Mouse (Mus musculus) midbrain, embryonic 13.5 days (tissue): ENCODE results near the gene Diras2. TPM values are rescaled to one million over a fixed set of nuclear protein-coding genes. Genes with fewer than 3 reads are reported as not detected.
A peak's percentile ranks its signal among the peaks of the same experiment; 100 is the strongest.

ENCODE experiments used
- ATAC-seq: fragments of 200-750 bp; cut with Nextera tagmentation; 2 replicates; pipeline ENCODE4 v1.8.0; 2017; ENCODE audit warnings: mild to moderate bottlenecking, moderate TSS enrichment, moderate library complexity
- H3K27ac ChIP-seq: fragments of 300-500 bp; sonication (generic); 2 replicates; pipeline ENCODE4 v1.5.1; 2015; ENCODE audit warnings: inconsistent platforms, mild to moderate bottlenecking, moderate library complexity
- H3K27me3 ChIP-seq: fragments of 300-500 bp; sonication (generic); 2 replicates; pipeline ENCODE4 v1.6.1; 2015; ENCODE audit warnings: mild to moderate bottlenecking, inconsistent platforms
- H3K36me3 ChIP-seq: fragments of 300-500 bp; sonication (generic); 2 replicates; pipeline ENCODE4 v1.6.1; 2015; ENCODE audit warnings: mild to moderate bottlenecking, inconsistent platforms
- H3K4me1 ChIP-seq: fragments of 300-500 bp; sonication (generic); replicated peaks from 2 replicates; pipeline ENCODE4 v1.6.1; 2015; ENCODE audit warnings: inconsistent platforms
- H3K4me2 ChIP-seq: fragments of 300-500 bp; sonication (generic); replicated peaks from 2 replicates; pipeline ENCODE4 v1.6.1; 2015; ENCODE audit warnings: moderate library complexity, mild to moderate bottlenecking, inconsistent platforms
- H3K4me3 ChIP-seq: fragments of 300-500 bp; sonication (generic); replicated peaks from 2 replicates; pipeline ENCODE4 v1.5.1; 2015; ENCODE audit warnings: mild to moderate bottlenecking, inconsistent platforms
- H3K9ac ChIP-seq: fragments of 300-500 bp; sonication (generic); replicated peaks from 2 replicates; pipeline ENCODE4 v1.6.1; 2015; ENCODE audit warnings: mild to moderate bottlenecking, inconsistent platforms
- H3K9me3 ChIP-seq: fragments of 300-500 bp; sonication (generic); 2 replicates; pipeline ENCODE4 v1.6.1; 2016; ENCODE audit warnings: mild to moderate bottlenecking, inconsistent platforms
- WGBS: fragments of 180-500 bp; shearing (Covaris S2); methylation state at CpG from one replicate; pipeline ENCODE4 v1.1.7; 2015; 5-methylcytosine and 5-hydroxymethylcytosine counted together
- polyA plus RNA-seq: library from polyadenylated mRNA; unstranded; fragments of >200 nt; fragmentation: Nextera tagmentation; extraction: Ambion mirVana; gene quantifications from 2 replicates; pipeline ENCODE4 v1.2.1, GENCODE M21; 2015

The Diras2 gene
- polyA plus RNA-seq, 1 experiment from 2014 or later = 1.8 TPM

DNA sequence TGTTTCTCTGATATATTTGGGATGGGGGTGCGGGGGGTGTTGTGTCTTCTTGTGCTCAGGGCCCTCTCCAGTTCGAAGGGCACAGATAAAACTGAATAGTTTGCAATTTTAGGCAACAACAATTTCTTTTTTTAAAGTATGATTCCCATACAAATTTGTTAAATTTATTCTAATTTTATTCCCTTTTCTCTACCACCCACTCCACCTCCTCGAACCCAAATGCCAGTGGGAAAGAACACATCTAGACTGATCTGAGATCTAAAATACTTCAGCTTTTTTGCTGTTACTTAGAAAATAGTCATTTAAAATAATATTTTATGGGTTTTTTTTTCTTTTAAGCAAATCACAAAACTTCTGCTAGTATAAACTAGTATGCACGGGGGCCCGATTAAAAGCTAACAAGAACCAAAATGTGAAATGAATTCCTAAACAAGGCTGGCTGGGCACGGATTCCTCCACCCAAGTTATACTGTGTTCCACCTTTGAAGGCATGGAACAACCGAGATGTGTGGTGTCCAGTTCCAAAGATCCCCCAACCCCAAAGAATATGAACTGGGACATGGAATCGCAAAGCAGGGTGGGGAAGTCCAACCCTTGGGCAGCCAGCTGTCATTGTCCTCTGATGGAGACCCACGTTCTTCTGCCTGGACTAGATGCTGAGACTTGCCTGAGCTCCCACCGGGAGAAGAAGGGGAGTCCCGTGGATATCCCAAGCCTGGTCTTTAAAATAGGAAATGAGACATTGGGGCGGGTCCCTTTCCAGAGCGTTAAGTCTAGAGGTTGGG lies 1.7 kb downstream of the Diras2 start:
- no peak for ATAC-seq
- Histone ChIP-seq H3K27me3 (peaks cover 32% of the 10 kb centered on the region), H3K4me2 (peak overlapping the region; percentile 87), H3K4me1 (peaks cover 11% of the 10 kb centered on the region), H3K4me3 (peak overlapping the region; percentile 56), H3K27ac (no peak overlapping the region), H3K9ac (0 out of 2 replicates have a peak overlapping the region, but pooled peaks have one; percentile 74), H3K36me3 (no peaks in the 10 kb centered on the region), H3K9me3 (no peaks in the 10 kb centered on the region)
- 61% methylated on average over 13 of the region's 13 CpGs for WGBS

DNA sequence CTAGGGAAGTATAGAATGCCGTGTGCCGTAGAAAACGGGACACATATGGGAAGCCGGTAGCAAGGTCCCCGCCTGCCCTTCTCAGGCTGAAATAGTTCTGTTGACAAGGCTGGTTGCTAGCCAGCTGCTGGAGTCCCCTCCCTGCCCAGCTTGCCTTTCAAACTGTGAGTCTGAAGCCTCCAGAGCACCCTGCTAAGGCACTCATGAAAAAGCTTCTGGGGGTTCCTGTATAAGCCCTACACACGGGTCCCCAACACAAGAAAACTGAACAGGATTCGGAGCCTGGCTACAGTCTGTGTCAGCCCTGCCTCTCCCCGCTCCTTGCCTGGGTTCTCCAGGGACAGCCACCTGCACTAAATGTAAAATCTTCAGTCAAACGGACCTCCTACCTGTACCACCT lies 2.3 kb downstream of the Diras2 start:
- H3K4me1 ChIP-seq = peaks cover 11% of the 10 kb centered on the region
- H3K9me3 ChIP-seq = no peaks in the 10 kb centered on the region
- no peaks in the 10 kb centered on the region for H3K36me3 ChIP-seq
- no peak overlapping the region for H3K27ac ChIP-seq
- ATAC-seq = no peak
- no peak overlapping the region for H3K9ac ChIP-seq
- H3K4me3 ChIP-seq = peak overlapping the region; percentile 12; the same call in 1 of the 2 replicates
- WGBS = 71% methylated on average over 9 of the region's 9 CpGs
- H3K27me3 ChIP-seq = peaks cover 26% of the 10 kb centered on the region
- H3K4me2 ChIP-seq = peak overlapping the region; percentile 21

DNA sequence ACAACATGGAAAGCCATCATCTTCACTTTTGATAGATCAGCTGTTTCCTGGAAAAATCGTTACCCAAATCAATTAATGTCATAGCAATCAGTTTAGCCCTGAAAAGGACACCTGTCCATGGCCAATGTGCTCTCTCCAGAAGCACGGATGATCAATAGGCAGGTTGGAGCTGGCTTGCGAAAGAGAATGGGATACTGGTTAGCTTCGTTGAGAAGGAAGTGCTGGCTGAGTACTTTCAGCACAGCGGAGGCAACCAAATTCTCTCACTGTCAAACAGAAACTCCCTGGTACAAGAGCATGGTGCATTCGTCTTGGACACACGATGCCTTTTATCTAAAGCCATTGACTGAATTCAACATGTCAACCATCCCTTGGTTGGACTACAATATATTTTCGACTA lies 2.8 kb downstream of the Diras2 start:
- H3K4me2 ChIP-seq = peak overlapping the region; percentile 21
- 83% methylated on average over 8 of the region's 8 CpGs for WGBS
- H3K9ac ChIP-seq = no peak overlapping the region
- peaks cover 26% of the 10 kb centered on the region for H3K27me3 ChIP-seq
- H3K27ac ChIP-seq = no peak overlapping the region
- no peak for ATAC-seq
- H3K4me1 ChIP-seq = peaks cover 11% of the 10 kb centered on the region
- H3K9me3 ChIP-seq = no peaks in the 10 kb centered on the region
- H3K4me3 ChIP-seq = 0 out of 2 replicates have a peak overlapping the region, but pooled peaks have one; percentile 1
- no peaks in the 10 kb centered on the region for H3K36me3 ChIP-seq

DNA sequence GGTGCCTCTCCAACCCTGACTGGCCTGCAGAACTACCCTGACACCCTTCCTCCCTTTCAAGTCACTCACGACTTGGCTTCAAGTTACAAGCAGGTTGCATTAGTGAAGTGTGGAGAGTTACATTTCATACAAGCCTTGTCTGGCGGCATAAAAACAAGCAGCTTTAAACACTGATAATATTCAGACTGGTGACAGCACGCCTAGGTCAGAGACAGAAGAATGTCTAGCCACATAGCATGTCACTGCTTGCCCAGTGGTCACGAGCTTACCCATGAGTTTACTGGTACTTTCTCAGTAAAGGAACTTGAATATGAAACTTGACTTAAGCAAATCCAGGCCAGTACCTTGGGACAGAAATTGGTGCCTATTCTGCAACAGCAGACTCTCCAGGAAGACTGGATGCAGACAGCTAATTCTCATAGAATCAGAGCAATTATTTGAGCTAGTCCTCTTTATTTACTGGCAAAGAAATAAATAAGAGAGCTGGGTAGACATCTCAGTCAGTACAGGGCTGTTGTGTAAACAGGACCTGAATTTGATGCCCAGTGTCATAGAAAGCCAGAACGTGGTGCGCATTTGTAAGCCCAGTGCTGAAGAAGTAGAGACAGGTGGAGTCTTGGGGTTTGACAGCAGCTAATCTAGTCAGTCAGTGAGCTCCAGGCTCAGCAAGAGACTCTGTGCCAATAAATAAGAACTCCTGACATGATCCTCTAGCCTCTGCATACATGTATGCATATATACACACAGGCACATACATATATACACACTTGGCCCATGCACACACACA lies 4.6 kb downstream of the Diras2 start:
- Histone ChIP-seq H3K9ac (no peak overlapping the region), H3K27ac (no peak overlapping the region), H3K9me3 (no peaks in the 10 kb centered on the region), H3K4me3 (no peak overlapping the region), H3K36me3 (no peaks in the 10 kb centered on the region), H3K4me1 (peaks cover 11% of the 10 kb centered on the region), H3K27me3 (peaks cover 26% of the 10 kb centered on the region), H3K4me2 (no peak overlapping the region)
- WGBS = 86% methylated on average over 6 of the region's 6 CpGs
- ATAC-seq = no peak

DNA sequence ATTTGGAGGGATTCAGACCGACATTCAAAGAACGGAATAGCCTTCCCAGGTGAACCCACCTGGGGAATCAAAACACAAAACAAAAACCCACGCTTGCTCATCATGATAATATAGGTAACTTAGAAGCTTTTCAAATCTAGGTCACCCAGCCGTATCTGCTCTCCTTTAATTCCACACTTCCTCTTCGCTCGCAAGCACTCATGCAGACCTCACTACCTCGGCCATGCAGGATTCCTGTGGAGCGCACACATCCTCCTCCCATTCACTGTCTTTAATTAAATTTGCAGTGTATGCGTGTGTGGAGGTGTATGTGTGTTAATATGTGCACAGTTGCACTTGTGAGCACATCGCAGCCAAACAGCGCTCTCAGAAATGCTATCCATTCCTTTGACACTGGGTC lies 6.8 kb downstream of the Diras2 start:
- no peak overlapping the region for H3K9ac ChIP-seq
- no peaks in the 10 kb centered on the region for H3K9me3 ChIP-seq
- H3K27me3 ChIP-seq = peaks cover 14% of the 10 kb centered on the region
- no peak overlapping the region for H3K4me2 ChIP-seq
- no peak for ATAC-seq
- H3K4me3 ChIP-seq = no peak overlapping the region
- no peaks in the 10 kb centered on the region for H3K4me1 ChIP-seq
- H3K36me3 ChIP-seq = no peaks in the 10 kb centered on the region
- H3K27ac ChIP-seq = no peak overlapping the region
- 83% methylated on average over 11 of the region's 11 CpGs for WGBS

DNA sequence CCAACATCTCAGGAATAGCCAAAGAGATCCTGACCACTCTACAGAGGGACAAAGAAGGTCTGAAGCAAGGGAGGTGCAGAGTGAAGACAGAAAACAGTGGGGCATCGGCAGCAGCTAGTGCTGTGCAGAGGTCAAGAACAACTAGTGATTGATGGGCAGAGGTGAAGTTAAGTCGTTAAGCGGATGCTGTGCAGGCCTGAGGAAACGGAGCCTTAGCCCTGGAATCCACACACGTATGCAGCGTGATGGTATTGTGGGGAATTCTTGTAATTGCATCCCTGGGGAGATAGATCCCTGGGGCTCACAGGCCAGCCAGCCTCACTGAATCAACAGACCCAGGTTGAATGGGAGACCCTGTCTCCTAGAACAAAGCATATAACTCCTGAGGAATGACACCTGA lies 9.9 kb downstream of the Diras2 start:
- no peak overlapping the region for H3K9ac ChIP-seq
- H3K4me3 ChIP-seq = no peak overlapping the region
- no peaks in the 10 kb centered on the region for H3K4me1 ChIP-seq
- WGBS = 51% methylated on average over 6 of the region's 6 CpGs
- no peak overlapping the region for H3K27ac ChIP-seq
- no peaks in the 10 kb centered on the region for H3K27me3 ChIP-seq
- no peaks in the 10 kb centered on the region for H3K36me3 ChIP-seq
- H3K9me3 ChIP-seq = no peaks in the 10 kb centered on the region
- no peak for ATAC-seq
- H3K4me2 ChIP-seq = no peak overlapping the region

DNA sequence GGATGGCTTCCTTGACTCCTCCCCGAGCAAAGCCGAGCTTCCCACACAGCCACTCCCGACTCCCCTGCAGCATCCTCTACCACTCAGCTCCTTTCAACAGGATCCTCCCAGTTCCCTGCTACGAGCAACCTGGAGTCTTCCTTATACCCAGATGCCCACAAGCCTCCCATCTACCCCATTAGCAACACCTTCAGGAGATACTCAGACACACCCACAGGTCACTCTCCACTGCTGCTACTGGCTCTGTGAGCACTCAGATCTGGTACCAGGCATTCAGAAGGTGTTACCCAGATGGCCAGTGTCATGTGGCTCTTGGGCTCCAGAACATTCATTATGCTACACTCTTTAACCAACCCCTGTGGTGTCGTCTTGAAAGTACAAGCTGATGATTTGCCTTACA lies 11.7 kb downstream of the Diras2 start:
- no peaks in the 10 kb centered on the region for H3K4me1 ChIP-seq
- WGBS = 91% methylated on average over 5 of the region's 5 CpGs
- no peaks in the 10 kb centered on the region for H3K27me3 ChIP-seq
- H3K9ac ChIP-seq = no peak overlapping the region
- ATAC-seq = no peak
- H3K36me3 ChIP-seq = no peaks in the 10 kb centered on the region
- no peak overlapping the region for H3K27ac ChIP-seq
- H3K9me3 ChIP-seq = no peaks in the 10 kb centered on the region
- H3K4me2 ChIP-seq = no peak overlapping the region
- no peak overlapping the region for H3K4me3 ChIP-seq

DNA sequence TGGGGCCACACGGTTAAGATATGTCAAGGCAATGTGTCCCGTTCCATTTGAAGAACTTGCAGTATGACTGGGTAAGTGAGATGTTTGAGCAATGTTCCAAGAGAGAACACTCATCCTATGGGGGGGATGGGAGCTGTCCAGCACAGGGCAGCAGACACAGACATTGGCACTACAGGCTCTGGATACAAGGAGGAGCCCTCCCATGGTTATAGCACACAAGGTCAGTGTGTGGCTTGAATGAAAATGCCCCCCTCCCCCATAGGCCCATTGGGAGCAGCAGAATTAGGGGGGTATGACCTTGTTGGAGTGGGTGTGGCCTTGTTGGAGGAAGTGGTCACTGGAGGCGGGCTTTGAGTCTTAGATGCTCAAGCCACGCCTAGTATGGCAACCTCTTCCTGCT lies 12.7 kb downstream of the Diras2 start:
- no peaks in the 10 kb centered on the region for H3K9me3 ChIP-seq
- no peak overlapping the region for H3K9ac ChIP-seq
- no peaks in the 10 kb centered on the region for H3K27me3 ChIP-seq
- H3K27ac ChIP-seq = no peak overlapping the region
- ATAC-seq = no peak
- no peaks in the 10 kb centered on the region for H3K36me3 ChIP-seq
- H3K4me2 ChIP-seq = no peak overlapping the region
- no peak overlapping the region for H3K4me3 ChIP-seq
- no peaks in the 10 kb centered on the region for H3K4me1 ChIP-seq
- WGBS = 89% methylated on average over 4 of the region's 4 CpGs

DNA sequence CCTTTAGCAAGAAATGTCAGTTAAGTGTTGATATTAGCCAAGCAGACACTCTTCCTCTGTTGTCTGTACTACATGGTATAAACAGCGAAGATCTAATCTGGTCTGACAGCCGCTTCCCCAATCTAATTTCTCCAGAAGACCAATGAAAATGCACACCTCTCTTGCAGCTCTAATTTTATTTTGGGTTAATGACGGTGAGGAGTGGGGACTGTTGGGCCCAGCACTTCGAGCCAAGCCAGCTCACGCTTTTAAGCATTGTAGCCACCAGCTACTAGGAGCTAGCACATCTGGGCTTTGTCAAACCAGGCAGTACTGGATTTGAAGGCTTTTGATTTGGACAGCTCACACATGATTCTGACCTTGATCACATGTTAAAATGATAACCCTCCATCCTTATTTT lies 14.1 kb downstream of the Diras2 start:
- no peaks in the 10 kb centered on the region for H3K4me1 ChIP-seq
- H3K36me3 ChIP-seq = no peaks in the 10 kb centered on the region
- ATAC-seq = no peak
- H3K27ac ChIP-seq = no peak overlapping the region
- H3K9ac ChIP-seq = no peak overlapping the region
- no peaks in the 10 kb centered on the region for H3K9me3 ChIP-seq
- no peak overlapping the region for H3K4me2 ChIP-seq
- H3K27me3 ChIP-seq = no peaks in the 10 kb centered on the region
- WGBS = 84% methylated on average over 5 of the region's 5 CpGs
- no peak overlapping the region for H3K4me3 ChIP-seq

DNA sequence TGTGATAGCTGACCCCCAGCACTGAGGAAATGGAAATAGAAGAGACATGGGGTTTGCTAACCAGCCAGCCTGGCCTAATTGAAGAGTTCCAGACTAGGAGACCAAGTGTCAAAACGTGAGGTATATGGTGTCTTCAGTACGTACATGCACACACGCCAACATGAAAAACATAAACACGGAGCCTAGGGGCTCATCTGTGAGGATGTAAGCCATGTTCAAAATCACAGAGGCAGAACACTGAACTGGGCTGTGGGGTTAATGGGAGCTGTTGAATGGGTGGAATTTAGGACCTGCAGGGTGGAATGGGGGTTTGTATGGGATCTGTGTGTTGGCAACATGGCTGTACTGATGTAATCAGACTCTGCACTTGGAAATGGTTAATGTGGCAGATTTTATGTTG lies 14.5 kb downstream of the Diras2 start:
- ATAC-seq = no peak
- H3K4me2 ChIP-seq = no peak overlapping the region
- H3K9ac ChIP-seq = no peak overlapping the region
- H3K36me3 ChIP-seq = no peaks in the 10 kb centered on the region
- H3K4me1 ChIP-seq = no peaks in the 10 kb centered on the region
- no peaks in the 10 kb centered on the region for H3K9me3 ChIP-seq
- H3K27me3 ChIP-seq = no peaks in the 10 kb centered on the region
- 92% methylated on average over 4 of the region's 4 CpGs for WGBS
- no peak overlapping the region for H3K4me3 ChIP-seq
- no peak overlapping the region for H3K27ac ChIP-seq

DNA sequence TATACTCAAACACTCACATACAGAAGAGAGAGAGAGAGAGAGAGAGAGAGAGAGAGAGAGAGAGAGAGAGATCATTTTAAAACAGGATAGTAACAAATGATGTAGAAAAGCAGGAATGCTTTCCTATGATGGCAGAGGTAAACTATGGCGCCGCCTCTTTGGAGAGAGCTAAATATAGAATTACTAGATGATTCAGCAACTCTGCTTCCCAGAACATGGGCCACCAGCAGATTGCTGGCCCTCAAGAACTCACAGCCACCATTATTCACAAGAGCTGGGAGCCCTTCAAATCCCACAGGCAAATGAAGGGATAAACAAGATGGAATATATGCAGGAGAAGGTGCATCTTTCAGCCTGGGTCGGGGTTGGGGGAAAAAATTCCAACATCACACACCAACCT lies 15.0 kb downstream of the Diras2 start:
- Histone ChIP-seq H3K27me3 (no peaks in the 10 kb centered on the region), H3K9ac (no peak overlapping the region), H3K9me3 (no peaks in the 10 kb centered on the region), H3K36me3 (no peaks in the 10 kb centered on the region), H3K4me3 (no peak overlapping the region), H3K4me1 (no peaks in the 10 kb centered on the region), H3K4me2 (no peak overlapping the region), H3K27ac (no peak overlapping the region)
- ATAC-seq = no peak
- 87% methylated on average over 3 of the region's 3 CpGs for WGBS

DNA sequence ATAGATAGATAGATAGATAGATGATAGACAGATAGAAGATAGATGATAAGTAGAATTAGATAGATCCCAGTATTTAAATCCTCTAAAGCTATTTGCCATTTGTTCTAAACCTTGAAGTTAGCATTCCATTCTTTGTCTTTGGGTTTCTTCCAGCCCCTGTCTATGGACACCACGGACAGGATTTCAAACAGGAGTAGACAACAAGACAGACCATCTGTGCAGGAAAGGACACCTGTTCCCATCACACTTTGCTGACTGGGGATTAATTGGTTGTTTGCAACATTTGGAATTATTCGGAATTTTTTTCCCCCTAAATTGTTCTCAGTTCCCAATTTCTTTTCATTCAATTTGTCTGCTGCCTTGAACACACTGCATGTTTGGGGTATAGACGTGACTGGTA lies 17.5 kb downstream of the Diras2 start:
- Histone ChIP-seq H3K9me3 (no peaks in the 10 kb centered on the region), H3K36me3 (no peaks in the 10 kb centered on the region), H3K9ac (no peak overlapping the region), H3K4me2 (no peak overlapping the region), H3K27ac (no peak overlapping the region), H3K4me1 (no peaks in the 10 kb centered on the region), H3K27me3 (no peaks in the 10 kb centered on the region), H3K4me3 (no peak overlapping the region)
- ATAC-seq = no peak
- 77% methylated on average over 3 of the region's 3 CpGs for WGBS
